Mouse (Mus musculus): ENCODE measurements around the gene Etv3.
"Not testable (repeated sequence)": the region's sequence is repeated elsewhere in the genome, so short reads cannot be mapped to it uniquely, and the experiment has no call there.

Etv3 gene

GRCm38 (mm10) chr3:87518425-87518824 is 6.8 kb upstream of the Etv3 start:
- no peak for DNase-seq (ENCODE audit: low spot score)

- DNase-seq (ENCODE audit: low spot score), result no peak
Measured at GRCm38 (mm10) chr3:87521126-87521525, 4.1 kb upstream of the Etv3 start.

- DNase-seq (ENCODE audit: low spot score), result no peak
Measured at GRCm38 (mm10) chr3:87521833-87522232, 3.4 kb upstream of the Etv3 start.

GRCm38 (mm10) chr3:87523701-87524100 is 1.5 kb upstream of the Etv3 start:
- DNase-seq (ENCODE audit: low spot score), result peak; percentile 32

GRCm38 (mm10) chr3:87525837-87526570 is 797 bp downstream of the Etv3 start:
- peak; percentile 43 for DNase-seq (ENCODE audit: low spot score)

- peak; percentile 64 for DNase-seq (ENCODE audit: low spot score)
Measured at GRCm38 (mm10) chr3:87527139-87527538, 1.9 kb downstream of the Etv3 start.

GRCm38 (mm10) chr3:87528021-87528420 is 2.8 kb downstream of the Etv3 start:
- peak; percentile 31 for DNase-seq (ENCODE audit: low spot score)

GRCm38 (mm10) chr3:87528841-87529240 is 3.6 kb downstream of the Etv3 start:
- no peak for DNase-seq (ENCODE audit: low spot score)

- DNase-seq (ENCODE audit: low spot score), result peak; percentile 90
Measured at GRCm38 (mm10) chr3:87529568-87529967, 4.4 kb downstream of the Etv3 start.

GRCm38 (mm10) chr3:87530234-87530633 is 5.0 kb downstream of the Etv3 start:
- DNase-seq (ENCODE audit: low spot score), result no peak

GRCm38 (mm10) chr3:87533667-87534378 is 8.6 kb downstream of the Etv3 start:
- no peak for DNase-seq (ENCODE audit: low spot score)

GRCm38 (mm10) chr3:87538034-87538433 is 12.8 kb downstream of the Etv3 start:
- DNase-seq (ENCODE audit: low spot score), result peak; percentile 30

- DNase-seq (ENCODE audit: low spot score), result no peak
Measured at GRCm38 (mm10) chr3:87540028-87540675, 14.9 kb downstream of the Etv3 start.

GRCm38 (mm10) chr3:87540714-87541113 is 15.5 kb downstream of the Etv3 start:
- no peak for DNase-seq (ENCODE audit: low spot score)

- DNase-seq (ENCODE audit: low spot score), result no peak
Measured at GRCm38 (mm10) chr3:87542481-87543215, 17.4 kb downstream of the Etv3 start.

- no peak for DNase-seq (ENCODE audit: low spot score)
Measured at GRCm38 (mm10) chr3:87545554-87545953, 20.3 kb downstream of the Etv3 start.

GRCm38 (mm10) chr3:87546291-87546721 is 21.1 kb downstream of the Etv3 start:
- no peak for DNase-seq (ENCODE audit: low spot score)

GRCm38 (mm10) chr3:87549908-87550307 is 24.7 kb downstream of the Etv3 start:
- DNase-seq (ENCODE audit: low spot score), result no peak

- DNase-seq (ENCODE audit: low spot score), result no peak
Measured at GRCm38 (mm10) chr3:87552327-87552726, 27.1 kb downstream of the Etv3 start.

- DNase-seq (ENCODE audit: low spot score), result no peak
Measured at GRCm38 (mm10) chr3:87553196-87553935, 28.2 kb downstream of the Etv3 start.

- not testable (repeated sequence) for DNase-seq (ENCODE audit: low spot score)
Measured at GRCm38 (mm10) chr3:87554859-87555258, 29.7 kb downstream of the Etv3 start.

All from T-cell, adult 2 months (primary cell).